Mouse (Mus musculus) left cerebral cortex, postnatal 25 days (tissue): ENCODE results near the gene Tgfb3. TPM values are rescaled to one million over a fixed set of nuclear protein-coding genes. Genes with fewer than 3 reads are reported as not detected.

Source experiments
- DNase-seq, 2 experiments: peaks; one replicate each; pipeline ENCODE4 v3.0.0; 2022; ENCODE audit warnings: low spot score in 2 of 2, mixed read lengths in 1 of 2
- intact Hi-C: fragments of 180-260 bp; cut with DNase I; formaldehyde crosslinking; loops from one replicate; pipeline ENCODE4 v1.15.1; 2025
- total RNA-seq, 2 experiments: library from RNA; stranded (reverse); gene quantifications; 2 replicates each; pipeline ENCODE4 v1.2.3; 2021

Gene Tgfb3
- total RNA-seq, 2 experiments from 2014 or later: 13.9 to 15.2 TPM

- intact Hi-C loops: no loop called here
Observed at GRCm38 (mm10) chr12:86037235-86037921, 41.5 kb downstream of the Tgfb3 start.

GRCm38 (mm10) chr12:86036368-86037166 lies 42.3 kb downstream of the Tgfb3 start:
- intact Hi-C loops: no loop called here

More at GRCm38 (mm10) chr12:86037235-86037921, 41.5 kb downstream of the Tgfb3 start:
- DNase-seq: no peak

GRCm38 (mm10) chr12:86035586-86035985 lies 43.3 kb downstream of the Tgfb3 start:
- DNase-seq: no peak
- intact Hi-C loops: no loop called here

More at GRCm38 (mm10) chr12:86036368-86037166, 42.3 kb downstream of the Tgfb3 start:
- DNase-seq: no peak

GRCm38 (mm10) chr12:86030932-86031331 lies 47.9 kb downstream of the Tgfb3 start:
- intact Hi-C loops: no loop called here

GRCm38 (mm10) chr12:86027747-86028146 lies 51.1 kb downstream of the Tgfb3 start:
- no peak for DNase-seq
- intact Hi-C loops: no loop called here

More at GRCm38 (mm10) chr12:86030932-86031331, 47.9 kb downstream of the Tgfb3 start:
- no peak for DNase-seq

GRCm38 (mm10) chr12:86027000-86027399 lies 51.8 kb downstream of the Tgfb3 start:
- intact Hi-C loops: no loop called here
- DNase-seq: no peak

GRCm38 (mm10) chr12:86025480-86025879 lies 53.4 kb downstream of the Tgfb3 start:
- no peak for DNase-seq
- intact Hi-C loops: no loop called here

GRCm38 (mm10) chr12:86024426-86024825 lies 54.4 kb downstream of the Tgfb3 start:
- no peak for DNase-seq
- intact Hi-C loops: loop anchor here (5.0 kb wide), 1 partner anchor 53 kb away; the partner anchor contains the start of gene Tgfb3

GRCm38 (mm10) chr12:86023081-86023871 lies 55.6 kb downstream of the Tgfb3 start:
- DNase-seq: no peak
- intact Hi-C loops: loop anchor here (5.0 kb wide), 1 partner anchor 54 kb away; the partner anchor contains the start of gene Tgfb3

- DNase-seq: no peak
- intact Hi-C loops: loop anchor here (5.0 kb wide), 1 partner anchor 55 kb away; the partner anchor contains the start of gene Tgfb3
Observed at GRCm38 (mm10) chr12:86022282-86022984, 56.4 kb downstream of the Tgfb3 start.

- DNase-seq: no peak
- intact Hi-C loops: loop anchor here (5.0 kb wide), 1 partner anchor 56 kb away; the partner anchor contains the start of gene Tgfb3
Observed at GRCm38 (mm10) chr12:86021583-86021982, 57.3 kb downstream of the Tgfb3 start.

GRCm38 (mm10) chr12:86017360-86017759 lies 61.5 kb downstream of the Tgfb3 start:
- DNase-seq: peak in 1 of 2 experiments; percentile 70
- intact Hi-C loops: no loop called here

GRCm38 (mm10) chr12:86015114-86015513 lies 63.7 kb downstream of the Tgfb3 start:
- DNase-seq: no peak
- intact Hi-C loops: no loop called here

GRCm38 (mm10) chr12:86014621-86015020 lies 64.2 kb downstream of the Tgfb3 start:
- no peak for DNase-seq
- intact Hi-C loops: no loop called here

GRCm38 (mm10) chr12:86014174-86014573 lies 64.7 kb downstream of the Tgfb3 start:
- intact Hi-C loops: no loop called here
- DNase-seq: no peak

- intact Hi-C loops: no loop called here
- DNase-seq: no peak
Observed at GRCm38 (mm10) chr12:86012195-86012594, 66.6 kb downstream of the Tgfb3 start.

GRCm38 (mm10) chr12:86010656-86011055 lies 68.2 kb downstream of the Tgfb3 start:
- no peak for DNase-seq
- intact Hi-C loops: no loop called here

- DNase-seq: peak in 1 of 2 experiments; percentile 39
- intact Hi-C loops: no loop called here
Observed at GRCm38 (mm10) chr12:86007377-86007776, 71.5 kb downstream of the Tgfb3 start.
